Mouse (Mus musculus): Measurements from ENCODE around the gene Lect2.

DNA sequence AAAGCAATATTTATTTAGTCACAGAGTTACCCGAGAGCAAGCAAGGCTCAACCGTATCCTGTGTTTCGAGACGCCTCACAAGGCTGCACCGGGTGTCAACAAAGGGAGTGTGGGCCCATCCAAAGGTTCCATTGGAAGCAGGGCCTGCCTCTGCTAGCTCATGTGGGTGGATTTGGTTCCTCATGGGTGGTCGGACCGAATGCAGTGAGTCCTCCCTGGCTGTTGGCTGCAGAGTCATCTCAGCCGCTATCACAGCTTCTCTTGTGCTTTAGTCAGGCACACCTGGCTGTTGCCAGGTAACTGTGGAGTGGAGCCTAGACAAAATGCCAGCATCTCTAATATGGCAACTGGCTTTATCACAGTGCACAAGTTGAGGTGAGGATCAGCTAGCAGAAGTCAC lies 47.7 kb downstream of the Lect2 start:
- no peak for TF ChIP-seq CTCF (IDR thresholded peaks at IDR 0.05; ENCODE audit: low read depth)
- no peak for TF ChIP-seq EP300 (IDR thresholded peaks at IDR 0.05; ENCODE audit: low read depth)
